Mouse (Mus musculus): ENCODE measurements around the gene Synm. TPM values are rescaled to one million over a fixed set of nuclear protein-coding genes. Genes with fewer than 3 reads are reported as not detected.

Synm gene
- polyA plus RNA-seq, 1 experiment from 2014 or later = 2.4 TPM

GRCm38 (mm10) chr7:67701252-67701914 is 58.2 kb downstream of the Synm start:
- H3K27ac ChIP-seq (replicated peaks; ENCODE audit: low read depth, low read length) = no peak overlapping the region
- WGBS = 63% methylated on average over 17 of the region's 17 CpGs
- H3K4me2 ChIP-seq (ENCODE audit: low read depth, low read length) = no peak overlapping the region
- no peaks in the 10 kb centered on the region for H3K27me3 ChIP-seq (replicated peaks; ENCODE audit: control insufficient read depth, insufficient read depth, low read length)
- ATAC-seq (ENCODE audit: low read depth) = no peak
- H3K4me3 ChIP-seq (ENCODE audit: low read depth, low read length) = no peak overlapping the region
- no peak for DNase-seq (ENCODE audit: low spot score)
- no peaks in the 10 kb centered on the region for H3K4me1 ChIP-seq (ENCODE audit: control insufficient read depth, insufficient read depth, low read length)
- peaks cover 25% of the 10 kb centered on the region; the same call in 1 of the 2 replicates for H3K36me3 ChIP-seq (ENCODE audit: control insufficient read depth, insufficient read depth, low read length)
- no peak overlapping the region for H3K9ac ChIP-seq (ENCODE audit: low read depth, low read length)
- H3K9me3 ChIP-seq (ENCODE audit: control insufficient read depth, low read length) = no peaks in the 10 kb centered on the region

DNA sequence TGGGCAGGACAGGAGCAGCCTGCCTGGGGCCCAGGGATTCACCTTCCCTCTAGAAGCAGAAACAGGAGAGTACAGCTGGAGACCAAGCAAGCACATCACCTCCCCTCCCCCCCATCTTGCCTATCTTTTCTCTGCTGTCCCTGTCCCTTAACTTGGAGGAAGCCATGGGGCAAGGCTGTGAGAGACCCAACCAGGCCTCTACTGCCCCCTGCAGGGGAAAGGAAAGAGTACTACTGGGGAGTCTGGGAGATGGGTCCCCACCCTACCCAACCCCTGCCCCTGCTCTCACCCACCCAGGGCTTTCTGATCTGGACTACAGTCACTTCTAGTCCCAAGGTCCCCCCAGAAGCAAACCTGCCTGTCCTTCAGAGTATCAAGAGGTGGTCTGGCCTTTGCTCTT is 58.7 kb downstream of the Synm start:
- ATAC-seq (ENCODE audit: low read depth) = no peak

DNA sequence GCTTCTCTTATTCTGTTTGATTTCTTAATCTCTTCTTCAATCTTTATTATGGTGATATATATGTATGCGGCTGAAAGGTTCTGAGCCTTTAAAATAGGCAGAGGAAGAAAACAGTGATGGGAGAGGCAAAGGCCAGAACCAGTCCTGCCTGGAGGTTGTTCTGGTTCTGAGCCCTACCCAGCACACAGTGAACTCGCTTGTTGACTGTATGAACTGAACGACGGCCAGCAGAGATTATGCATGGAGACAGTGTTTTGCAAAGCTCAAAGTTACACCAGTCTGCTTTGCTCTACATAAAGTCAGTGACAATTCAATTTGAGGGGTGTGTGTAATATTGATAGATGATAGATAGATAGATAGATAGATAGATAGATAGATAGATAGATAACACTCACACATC is 60.2 kb downstream of the Synm start:
- Histone ChIP-seq H3K9me3 (ENCODE audit: control insufficient read depth, low read length) (no peaks in the 10 kb centered on the region), H3K4me2 (ENCODE audit: low read depth, low read length) (no peak overlapping the region), H3K27me3 (replicated peaks; ENCODE audit: control insufficient read depth, insufficient read depth, low read length) (no peaks in the 10 kb centered on the region), H3K27ac (replicated peaks; ENCODE audit: low read depth, low read length) (no peak overlapping the region), H3K4me3 (ENCODE audit: low read depth, low read length) (no peak overlapping the region), H3K4me1 (ENCODE audit: control insufficient read depth, insufficient read depth, low read length) (no peaks in the 10 kb centered on the region), H3K36me3 (ENCODE audit: control insufficient read depth, insufficient read depth, low read length) (peaks cover 27% of the 10 kb centered on the region; the same call in 1 of the 2 replicates), H3K9ac (ENCODE audit: low read depth, low read length) (no peak overlapping the region)
- DNase-seq (ENCODE audit: low spot score) (no peak), ATAC-seq (ENCODE audit: low read depth) (no peak)
- 95% methylated on average over 4 of the region's 4 CpGs for WGBS

More for the DNA sequence above, 58.7 kb downstream of the Synm start:
- Histone ChIP-seq H3K4me1 (ENCODE audit: control insufficient read depth, insufficient read depth, low read length) (no peaks in the 10 kb centered on the region), H3K27me3 (replicated peaks; ENCODE audit: control insufficient read depth, insufficient read depth, low read length) (no peaks in the 10 kb centered on the region), H3K9ac (ENCODE audit: low read depth, low read length) (no peak overlapping the region), H3K4me3 (ENCODE audit: low read depth, low read length) (no peak overlapping the region), H3K9me3 (ENCODE audit: control insufficient read depth, low read length) (no peaks in the 10 kb centered on the region), H3K36me3 (ENCODE audit: control insufficient read depth, insufficient read depth, low read length) (peaks cover 30% of the 10 kb centered on the region; the same call in 1 of the 2 replicates), H3K4me2 (ENCODE audit: low read depth, low read length) (no peak overlapping the region), H3K27ac (replicated peaks; ENCODE audit: low read depth, low read length) (no peak overlapping the region)
- DNase-seq (ENCODE audit: low spot score) = no peak

DNA sequence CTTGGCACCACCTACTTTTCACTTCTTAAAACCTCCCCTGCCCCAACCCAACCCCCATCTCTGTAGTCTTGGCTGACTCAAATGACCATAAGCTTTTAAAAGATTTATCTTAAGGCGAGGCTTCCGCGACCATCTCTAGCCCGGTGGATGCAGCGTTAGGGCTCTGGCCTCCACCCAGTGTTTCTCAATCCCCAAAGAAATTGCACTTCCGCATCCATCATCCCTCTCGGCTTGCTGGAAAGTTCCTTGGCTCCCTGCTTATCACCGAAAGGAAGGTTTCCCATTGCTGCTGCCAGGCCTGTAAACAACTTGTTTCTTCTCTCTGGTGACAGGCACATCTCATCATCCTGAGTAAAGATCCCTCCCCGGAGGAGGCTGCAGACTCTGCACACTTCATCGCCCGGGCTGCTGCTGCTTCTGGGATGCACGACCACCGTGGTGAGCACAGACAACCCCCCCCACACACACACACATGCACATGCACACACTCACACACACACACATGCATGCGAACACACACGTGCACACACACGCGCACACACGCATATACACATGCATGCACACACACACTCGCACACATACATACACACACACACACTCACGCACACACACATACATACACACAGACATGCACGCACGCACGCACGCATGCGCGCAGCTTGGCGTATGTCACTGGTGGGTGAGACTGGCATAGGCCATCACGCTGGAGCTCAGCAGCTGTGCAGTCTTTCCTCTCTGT is 61.5 kb downstream of the Synm start:
- no peaks in the 10 kb centered on the region for H3K9me3 ChIP-seq (ENCODE audit: control insufficient read depth, low read length)
- H3K36me3 ChIP-seq (ENCODE audit: control insufficient read depth, insufficient read depth, low read length) = peaks cover 25% of the 10 kb centered on the region; the same call in 1 of the 2 replicates
- H3K27me3 ChIP-seq (replicated peaks; ENCODE audit: control insufficient read depth, insufficient read depth, low read length) = no peaks in the 10 kb centered on the region
- no peak overlapping the region for H3K27ac ChIP-seq (replicated peaks; ENCODE audit: low read depth, low read length)
- no peak overlapping the region for H3K4me2 ChIP-seq (ENCODE audit: low read depth, low read length)
- no peaks in the 10 kb centered on the region for H3K4me1 ChIP-seq (ENCODE audit: control insufficient read depth, insufficient read depth, low read length)
- H3K4me3 ChIP-seq (ENCODE audit: low read depth, low read length) = no peak overlapping the region
- no peak for DNase-seq (ENCODE audit: low spot score)
- ATAC-seq (ENCODE audit: low read depth) = no peak
- WGBS = 94% methylated on average over 28 of the region's 28 CpGs
- no peak overlapping the region for H3K9ac ChIP-seq (ENCODE audit: low read depth, low read length)

- H3K36me3 ChIP-seq (ENCODE audit: control insufficient read depth, insufficient read depth, low read length) = peaks cover 25% of the 10 kb centered on the region; the same call in 1 of the 2 replicates
- no peak overlapping the region for H3K9ac ChIP-seq (ENCODE audit: low read depth, low read length)
- H3K4me3 ChIP-seq (ENCODE audit: low read depth, low read length) = no peak overlapping the region
- ATAC-seq (ENCODE audit: low read depth) (no peak), DNase-seq (ENCODE audit: low spot score) (no peak)
- 72% methylated on average over 7 of the region's 7 CpGs for WGBS
- no peaks in the 10 kb centered on the region for H3K9me3 ChIP-seq (ENCODE audit: control insufficient read depth, low read length)
- no peaks in the 10 kb centered on the region for H3K27me3 ChIP-seq (replicated peaks; ENCODE audit: control insufficient read depth, insufficient read depth, low read length)
- no peak overlapping the region for H3K4me2 ChIP-seq (ENCODE audit: low read depth, low read length)
- H3K27ac ChIP-seq (replicated peaks; ENCODE audit: low read depth, low read length) = no peak overlapping the region
- no peaks in the 10 kb centered on the region for H3K4me1 ChIP-seq (ENCODE audit: control insufficient read depth, insufficient read depth, low read length)
Measured at GRCm38 (mm10) chr7:67695906-67696305, 63.6 kb downstream of the Synm start.

GRCm38 (mm10) chr7:67692791-67693538 is 66.6 kb downstream of the Synm start:
- Histone ChIP-seq H3K36me3 (ENCODE audit: control insufficient read depth, insufficient read depth, low read length) (peaks cover 11% of the 10 kb centered on the region; the same call in 1 of the 2 replicates), H3K27me3 (replicated peaks; ENCODE audit: control insufficient read depth, insufficient read depth, low read length) (no peaks in the 10 kb centered on the region), H3K9ac (ENCODE audit: low read depth, low read length) (no peak overlapping the region), H3K9me3 (ENCODE audit: control insufficient read depth, low read length) (no peaks in the 10 kb centered on the region), H3K4me2 (ENCODE audit: low read depth, low read length) (no peak overlapping the region), H3K27ac (replicated peaks; ENCODE audit: low read depth, low read length) (no peak overlapping the region), H3K4me1 (ENCODE audit: control insufficient read depth, insufficient read depth, low read length) (no peaks in the 10 kb centered on the region), H3K4me3 (ENCODE audit: low read depth, low read length) (no peak overlapping the region)
- 88% methylated on average over 23 of the region's 23 CpGs for WGBS
- DNase-seq (ENCODE audit: low spot score) = no peak
- ATAC-seq (ENCODE audit: low read depth) = no peak

- no peaks in the 10 kb centered on the region for H3K4me1 ChIP-seq (ENCODE audit: control insufficient read depth, insufficient read depth, low read length)
- no peak for DNase-seq (ENCODE audit: low spot score)
- H3K27ac ChIP-seq (replicated peaks; ENCODE audit: low read depth, low read length) = no peak overlapping the region
- no peak overlapping the region for H3K4me3 ChIP-seq (ENCODE audit: low read depth, low read length)
- H3K4me2 ChIP-seq (ENCODE audit: low read depth, low read length) = no peak overlapping the region
- no peak for ATAC-seq (ENCODE audit: low read depth)
- WGBS = 69% methylated on average over 3 of the region's 3 CpGs
- H3K36me3 ChIP-seq (ENCODE audit: control insufficient read depth, insufficient read depth, low read length) = peaks cover 9% of the 10 kb centered on the region; the same call in 1 of the 2 replicates
- no peaks in the 10 kb centered on the region for H3K27me3 ChIP-seq (replicated peaks; ENCODE audit: control insufficient read depth, insufficient read depth, low read length)
- no peak overlapping the region for H3K9ac ChIP-seq (ENCODE audit: low read depth, low read length)
- no peaks in the 10 kb centered on the region for H3K9me3 ChIP-seq (ENCODE audit: control insufficient read depth, low read length)
Measured at GRCm38 (mm10) chr7:67692141-67692540, 67.4 kb downstream of the Synm start.

GRCm38 (mm10) chr7:67691036-67691435 is 68.5 kb downstream of the Synm start:
- 81% methylated on average over 6 of the region's 6 CpGs for WGBS

More at GRCm38 (mm10) chr7:67691036-67691435, 68.5 kb downstream of the Synm start:
- ATAC-seq (ENCODE audit: low read depth) = no peak
- Histone ChIP-seq H3K27ac (replicated peaks; ENCODE audit: low read depth, low read length) (no peak overlapping the region), H3K4me2 (ENCODE audit: low read depth, low read length) (no peak overlapping the region), H3K9ac (ENCODE audit: low read depth, low read length) (no peak overlapping the region), H3K36me3 (ENCODE audit: control insufficient read depth, insufficient read depth, low read length) (peaks cover 5% of the 10 kb centered on the region; the same call in 1 of the 2 replicates), H3K4me3 (ENCODE audit: low read depth, low read length) (no peak overlapping the region), H3K27me3 (replicated peaks; ENCODE audit: control insufficient read depth, insufficient read depth, low read length) (no peaks in the 10 kb centered on the region), H3K4me1 (ENCODE audit: control insufficient read depth, insufficient read depth, low read length) (no peaks in the 10 kb centered on the region), H3K9me3 (ENCODE audit: control insufficient read depth, low read length) (no peaks in the 10 kb centered on the region)
- no peak for DNase-seq (ENCODE audit: low spot score)

Data from embryonic facial prominence, embryonic 14.5 days (tissue).